Mouse (Mus musculus) megakaryocyte, embryonic 14.5 days (primary cell): Measurements from ENCODE around the gene Ano7.

ENCODE experiments used
- FLI1 ChIP-seq: IDR thresholded peaks from 2 replicates; pipeline ENCODE4 v1.6.1; 2012; ENCODE audit warnings: low read length, inconsistent platforms, mixed read lengths
- GATA1 ChIP-seq: IDR thresholded peaks from 3 replicates; pipeline ENCODE4 v1.6.1; 2012; ENCODE audit warnings: mixed read lengths, low read length, inconsistent platforms, borderline replicate concordance

- TF ChIP-seq GATA1: no peak
- no peak for TF ChIP-seq FLI1
Observed at GRCm38 (mm10) chr1:93387198-93387597, 13.5 kb downstream of the Ano7 start.
